Mouse (Mus musculus) liver, postnatal 0 days (tissue): Measurements from ENCODE around the gene Obp2b. TPM values are rescaled to one million over a fixed set of nuclear protein-coding genes. Genes with fewer than 3 reads are reported as not detected.

Experiments
- ATAC-seq: fragments of 200-750 bp; cut with Nextera tagmentation; 2 replicates; pipeline ENCODE4 v1.8.0; 2017; ENCODE audit warnings: mild to moderate bottlenecking, moderate library complexity
- DNase-seq: peaks from one replicate; pipeline ENCODE4 v3.0.0-alpha.2; 2016
- H3K27ac ChIP-seq: fragments of 300-500 bp; sonication (generic); 2 replicates; pipeline ENCODE4 v1.5.1; 2014; ENCODE audit warnings: antibody characterized with exemption, moderate library complexity, mild to moderate bottlenecking, low read depth
- H3K27me3 ChIP-seq: fragments of 300-500 bp; sonication (generic); 2 replicates; pipeline ENCODE4 v1.6.1; 2014; ENCODE audit warnings: low read length, control low read depth, mixed read lengths; ENCODE audit not compliant: insufficient read depth
- H3K36me3 ChIP-seq: fragments of 300-500 bp; sonication (generic); replicated peaks from 2 replicates; pipeline ENCODE4 v1.6.1; 2014; ENCODE audit warnings: mild to moderate bottlenecking, control low read depth, low read length, moderate library complexity, mixed read lengths; ENCODE audit not compliant: insufficient read depth
- H3K4me1 ChIP-seq: fragments of 300-500 bp; sonication (generic); 2 replicates; pipeline ENCODE4 v1.6.1; 2014; ENCODE audit warnings: antibody characterized with exemption, mild to moderate bottlenecking, control low read depth; ENCODE audit not compliant: insufficient read depth
- H3K4me2 ChIP-seq: fragments of 300-500 bp; sonication (generic); 2 replicates; pipeline ENCODE4 v1.6.1; 2014; ENCODE audit warnings: low read depth, mild to moderate bottlenecking, low read length, moderate library complexity, mixed read lengths
- H3K4me3 ChIP-seq: fragments of 300-500 bp; sonication (generic); 2 replicates; pipeline ENCODE4 v1.5.1; 2014; ENCODE audit warnings: low read depth, low read length
- H3K9ac ChIP-seq: fragments of 300-500 bp; sonication (generic); replicated peaks from 2 replicates; pipeline ENCODE4 v1.6.1; 2014; ENCODE audit warnings: mild to moderate bottlenecking, moderate library complexity
- H3K9me3 ChIP-seq: fragments of 300-500 bp; sonication (generic); 2 replicates; pipeline ENCODE4 v1.6.1; 2016; ENCODE audit warnings: mild to moderate bottlenecking, control low read depth, low read length, mixed read lengths
- CTCF ChIP-seq: sonication (generic); IDR thresholded peaks from 2 replicates; pipeline ENCODE4 v1.5.1; 2016; ENCODE audit warnings: antibody characterized with exemption, low read depth
- EP300 ChIP-seq: IDR thresholded peaks from 2 replicates; pipeline ENCODE4 v1.6.1; 2016; ENCODE audit warnings: antibody characterized with exemption, low read depth, mild to moderate bottlenecking
- WGBS: fragments of 180-500 bp; shearing (Covaris S2); extraction: QIAGEN DNeasy Blood & Tissue Kit; methylation state at CpG from one replicate; pipeline ENCODE4 v1.1.7; 2014; ENCODE audit not compliant: insufficient replicate concordance; 5-methylcytosine and 5-hydroxymethylcytosine counted together
- polyA plus RNA-seq: library from polyadenylated mRNA; unstranded; fragments of >200 nt; fragmentation: Nextera tagmentation; extraction: Ambion mirVana; gene quantifications from 2 replicates; pipeline ENCODE4 v1.2.1, GENCODE M21; 2015

Obp2b gene
- polyA plus RNA-seq, 1 experiment from 2014 or later, result not detected

GRCm38 (mm10) chr2:25733199-25733930 lies 3.4 kb upstream of the Obp2b start:
- WGBS, result 46% methylated on average over 2 of the region's 2 CpGs
- Histone ChIP-seq H3K27me3 (no peaks in the 10 kb centered on the region), H3K9me3 (no peaks in the 10 kb centered on the region), H3K9ac (no peak overlapping the region), H3K4me2 (no peak overlapping the region), H3K4me1 (no peaks in the 10 kb centered on the region), H3K36me3 (no peaks in the 10 kb centered on the region), H3K4me3 (no peak overlapping the region), H3K27ac (no peak overlapping the region)
- ATAC-seq (no peak), DNase-seq (no peak)
- TF ChIP-seq CTCF (no peak), EP300 (no peak)

GRCm38 (mm10) chr2:25741671-25742070 lies 4.9 kb downstream of the Obp2b start:
- Histone ChIP-seq H3K27ac (no peak overlapping the region), H3K9me3 (no peaks in the 10 kb centered on the region), H3K4me3 (no peak overlapping the region), H3K9ac (no peak overlapping the region), H3K36me3 (no peaks in the 10 kb centered on the region), H3K4me1 (no peaks in the 10 kb centered on the region), H3K27me3 (no peaks in the 10 kb centered on the region), H3K4me2 (no peak overlapping the region)
- WGBS, result 43% methylated on average over 1 of the region's 1 CpGs
- DNase-seq (no peak), ATAC-seq (no peak)
- TF ChIP-seq CTCF (no peak), EP300 (no peak)

GRCm38 (mm10) chr2:25754201-25754600 lies 17.4 kb downstream of the Obp2b start:
- WGBS, result 70% methylated on average over 1 of the region's 1 CpGs
- Histone ChIP-seq H3K4me3 (no peak overlapping the region), H3K9me3 (no peaks in the 10 kb centered on the region), H3K9ac (no peak overlapping the region), H3K4me2 (no peak overlapping the region), H3K4me1 (no peaks in the 10 kb centered on the region), H3K27ac (no peak overlapping the region), H3K36me3 (no peaks in the 10 kb centered on the region), H3K27me3 (no peaks in the 10 kb centered on the region)
- DNase-seq, result no peak
- TF ChIP-seq EP300, result no peak
- TF ChIP-seq CTCF, result no peak
- no peak for ATAC-seq

- TF ChIP-seq EP300 (no peak), CTCF (no peak)
- no peak for DNase-seq
- no peaks in the 10 kb centered on the region for H3K9me3 ChIP-seq
- no peak overlapping the region for H3K27ac ChIP-seq
- WGBS, result 56% methylated on average over 4 of the region's 4 CpGs
- no peak overlapping the region for H3K4me2 ChIP-seq
- no peaks in the 10 kb centered on the region for H3K4me1 ChIP-seq
- H3K27me3 ChIP-seq, result no peaks in the 10 kb centered on the region
- ATAC-seq, result no peak
- H3K36me3 ChIP-seq, result no peaks in the 10 kb centered on the region
- H3K4me3 ChIP-seq, result no peak overlapping the region
- no peak overlapping the region for H3K9ac ChIP-seq
These were observed 21.3 kb downstream of the Obp2b start for GRCm38 (mm10) chr2:25758064-25758625.

GRCm38 (mm10) chr2:25765269-25765668 lies 28.5 kb downstream of the Obp2b start, which contains the start of gene Lcn3:
TSS of gene Lcn3 (plus strand) at chr2:25765569.
- H3K27me3 ChIP-seq, result no peaks in the 10 kb centered on the region
- WGBS, result 47% methylated on average over 2 of the region's 2 CpGs
- H3K4me2 ChIP-seq, result no peak within 1 kb of the TSS
- TF ChIP-seq EP300, result no peak
- TF ChIP-seq CTCF, result no peak
- ATAC-seq, result no peak
- DNase-seq, result no peak
- no peak within 1 kb of the TSS for H3K27ac ChIP-seq
- no peaks in the 10 kb centered on the region for H3K4me1 ChIP-seq
- H3K9me3 ChIP-seq, result no peaks in the 10 kb centered on the region
- H3K36me3 ChIP-seq, result no peaks in the 10 kb centered on the region
- no peak within 1 kb of the TSS for H3K4me3 ChIP-seq
- H3K9ac ChIP-seq, result no peak within 1 kb of the TSS

- Histone ChIP-seq H3K9me3 (no peaks in the 10 kb centered on the region), H3K4me2 (no peak overlapping the region), H3K4me3 (no peak overlapping the region), H3K4me1 (no peaks in the 10 kb centered on the region), H3K9ac (no peak overlapping the region), H3K27ac (no peak overlapping the region), H3K36me3 (no peaks in the 10 kb centered on the region), H3K27me3 (no peaks in the 10 kb centered on the region)
- WGBS, result 71% methylated on average over 4 of the region's 4 CpGs
- ATAC-seq (no peak), DNase-seq (no peak)
- TF ChIP-seq CTCF (no peak), EP300 (no peak)
These were observed 31.0 kb downstream of the Obp2b start for GRCm38 (mm10) chr2:25767764-25768163.
